23 mouse cellular contexts compared by ENCODE assay signal in the genomic region with DNA sequence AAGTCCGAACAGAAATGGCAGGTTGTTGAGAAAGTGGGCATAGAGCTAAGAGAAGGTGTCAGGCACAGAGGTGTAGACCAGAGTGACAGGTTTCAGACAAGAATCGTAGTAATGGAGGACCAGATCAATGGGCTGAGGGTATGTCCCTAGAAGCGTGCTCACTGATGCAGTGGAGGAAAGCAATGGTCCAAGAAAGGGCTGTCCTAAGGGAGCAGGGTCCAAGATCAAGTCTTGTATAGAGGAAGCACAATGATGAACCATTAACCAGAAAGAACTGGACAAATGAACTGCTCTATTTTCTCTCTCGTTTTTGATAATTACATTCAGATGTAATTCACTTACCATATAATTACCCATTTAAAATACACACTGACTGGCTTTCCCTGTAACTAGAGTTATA. TPM values are rescaled to one million over a fixed set of nuclear protein-coding genes. Genes with fewer than 3 reads are reported as not detected.
DNase-seq lines count a peak whose midpoint lies in the region; ATAC-seq lines count a peak whose summit lies in the region.
"Had no signal": no experiment of that assay in that cellular context is flagged by ENCODE, and none has a peak within 500 bp of the region (broad histone marks: within the 10 kb centered on the region; RNA-seq: fewer than 3 reads in every experiment).

No protein-coding gene starts in this region.

- DNase-seq in kidney, adult 18-20 months: peak; percentile 14
- peak; percentile 42 to 47 for DNase-seq in kidney, adult 8-10 months
- peak; percentile 34 to 43 for DNase-seq in kidney, postnatal 36 days
- DNase-seq in kidney, postnatal 14 days: no peak
- DNase-seq: adrenal gland, adult 2 months; adrenal gland, postnatal 10 days; adrenal gland, postnatal 25 days; cerebellum, adult 11 months; cerebellum, adult 18-20 months; cerebellum, adult 8-10 months; cerebellum, adult 9-11 months; cerebellum, postnatal 14 days; cerebellum, postnatal 36 days; embryo, embryonic 11 days had no signal

- H3K9me3 ChIP-seq in kidney, embryonic 16.5 days (ENCODE audit: low read length): peaks cover 2% of the 10 kb centered on the region; the same call in 1 of the 2 replicates
- 0 out of 2 replicates have a peak, but pooled peaks cover 5% of the 10 kb centered on the region for H3K9me3 ChIP-seq in kidney, embryonic 15.5 days (replicated peaks)
- H3K9me3 ChIP-seq: embryonic facial prominence, embryonic 13.5 days; embryonic facial prominence, embryonic 15.5 days; forebrain, embryonic 10.5 days; forebrain, embryonic 12.5 days had no signal

- no peaks in the 10 kb centered on the region for H3K36me3 ChIP-seq in kidney, embryonic 16.5 days (ENCODE audit: insufficient read depth, low read length)
- no peaks in the 10 kb centered on the region for H3K36me3 ChIP-seq in kidney, embryonic 15.5 days
- H3K36me3 ChIP-seq: embryonic facial prominence, embryonic 13.5 days; embryonic facial prominence, embryonic 15.5 days; forebrain, embryonic 10.5 days; forebrain, embryonic 12.5 days had no signal

- H3K9ac ChIP-seq in kidney, embryonic 16.5 days (replicated peaks; ENCODE audit: low read length): no peak overlapping the region
- H3K9ac ChIP-seq in kidney, embryonic 15.5 days: no peak overlapping the region
- H3K9ac ChIP-seq: embryonic facial prominence, embryonic 13.5 days; embryonic facial prominence, embryonic 15.5 days; forebrain, embryonic 12.5 days had no signal

- no peak for ATAC-seq in kidney, embryonic 16.5 days (ENCODE audit: low FRiP score, low TSS enrichment)
- no peak for ATAC-seq in kidney, embryonic 15.5 days (replicated peaks; ENCODE audit: low FRiP score)
- ATAC-seq: forebrain, embryonic 14.5 days had no signal

- H3K27me3 ChIP-seq in kidney, embryonic 16.5 days (ENCODE audit: insufficient read depth, low read length): no peaks in the 10 kb centered on the region
- H3K27me3 ChIP-seq in kidney, embryonic 15.5 days: no peaks in the 10 kb centered on the region; the same call in 1 of the 2 replicates
- H3K27me3 ChIP-seq: embryonic facial prominence, embryonic 13.5 days; embryonic facial prominence, embryonic 15.5 days; forebrain, embryonic 12.5 days had no signal

- 82% methylated on average over 4 of the region's 4 CpGs for WGBS in kidney, embryonic 16.5 days
- WGBS in kidney, embryonic 15.5 days: 83% methylated on average over 4 of the region's 4 CpGs

- no peak overlapping the region for H3K4me3 ChIP-seq in kidney, embryonic 16.5 days (ENCODE audit: low read length)
- no peak overlapping the region for H3K4me3 ChIP-seq in kidney, embryonic 15.5 days (replicated peaks)
- H3K4me3 ChIP-seq: embryonic facial prominence, embryonic 13.5 days; embryonic facial prominence, embryonic 15.5 days; erythroblast, embryonic 14.5 days; forebrain, embryonic 10.5 days; forebrain, embryonic 12.5 days had no signal

- no peak overlapping the region for H3K4me2 ChIP-seq in kidney, embryonic 16.5 days (replicated peaks; ENCODE audit: low read depth, low read length)
- no peak overlapping the region for H3K4me2 ChIP-seq in kidney, embryonic 15.5 days
- H3K4me2 ChIP-seq: embryonic facial prominence, embryonic 13.5 days; embryonic facial prominence, embryonic 15.5 days; forebrain, embryonic 12.5 days had no signal

- H3K4me1 ChIP-seq in kidney, embryonic 16.5 days (ENCODE audit: insufficient read depth, low read length): no peaks in the 10 kb centered on the region
- no peaks in the 10 kb centered on the region; the same call in 1 of the 2 replicates for H3K4me1 ChIP-seq in kidney, embryonic 15.5 days
- H3K4me1 ChIP-seq: forebrain, embryonic 12.5 days had no signal

- H3K27ac ChIP-seq in kidney, embryonic 16.5 days (ENCODE audit: low read length): no peak overlapping the region
- H3K27ac ChIP-seq in kidney, embryonic 15.5 days: no peak overlapping the region
- H3K27ac ChIP-seq: embryonic facial prominence, embryonic 13.5 days; embryonic facial prominence, embryonic 15.5 days; forebrain, embryonic 10.5 days; forebrain, embryonic 12.5 days had no signal

RNA-seq across cellular contexts. Expression of a gene that starts 11.6 kb away (rescaled TPM):
- 0.69 and 1.3 TPM in 2 replicates for polyA plus RNA-seq in kidney, embryonic 16.5 days (2015; fragmentation: Nextera tagmentation; extraction: Ambion mirVana)
- 0.92 and 1.2 TPM in 2 replicates for polyA plus RNA-seq in kidney, embryonic 15.5 days (2015; fragmentation: Nextera tagmentation; extraction: Ambion mirVana)
- polyA plus RNA-seq: C2C12; erythroblast, embryonic 14.5 days; forebrain, embryonic 10.5 days had no signal
